Mouse (Mus musculus) neural tube, embryonic 11.5 days (tissue): ENCODE data around the gene Agpat4. TPM values are rescaled to one million over a fixed set of nuclear protein-coding genes. Genes with fewer than 3 reads are reported as not detected.

Source experiments
- ATAC-seq: fragments of 200-750 bp; cut with Nextera tagmentation; 2 replicates; pipeline ENCODE4 v1.8.0; 2017; ENCODE audit warnings: moderate number of reproducible peaks, mild to moderate bottlenecking, moderate TSS enrichment, moderate library complexity; ENCODE audit not compliant: insufficient read depth, low FRiP score, low TSS enrichment
- DNase-seq: peaks from one replicate; pipeline ENCODE4 v3.0.0-alpha.2; 2015; ENCODE audit warnings: low spot score
- H3K27ac ChIP-seq: fragments of 300-500 bp; sonication (generic); 2 replicates; pipeline ENCODE4 v1.5.1; 2014; ENCODE audit warnings: low read depth, mild to moderate bottlenecking, low read length
- H3K27me3 ChIP-seq: fragments of 300-500 bp; sonication (generic); 2 replicates; pipeline ENCODE4 v1.6.1; 2014; ENCODE audit warnings: mild to moderate bottlenecking, low read length, mixed read lengths; ENCODE audit not compliant: control insufficient read depth, insufficient read depth
- H3K36me3 ChIP-seq: fragments of 300-500 bp; sonication (generic); 2 replicates; pipeline ENCODE4 v1.6.1; 2014; ENCODE audit warnings: mild to moderate bottlenecking, low read length, moderate library complexity, mixed read lengths; ENCODE audit not compliant: control insufficient read depth, insufficient read depth
- H3K4me1 ChIP-seq: fragments of 300-500 bp; sonication (generic); 2 replicates; pipeline ENCODE4 v1.6.1; 2014; ENCODE audit warnings: low read length, mixed read lengths; ENCODE audit not compliant: control insufficient read depth, insufficient read depth
- H3K4me2 ChIP-seq: fragments of 300-500 bp; sonication (generic); 2 replicates; pipeline ENCODE4 v1.6.1; 2014; ENCODE audit warnings: low read depth, mild to moderate bottlenecking, moderate library complexity
- H3K4me3 ChIP-seq: fragments of 300-500 bp; sonication (generic); 2 replicates; pipeline ENCODE4 v1.5.1; 2014; ENCODE audit warnings: low read depth, low read length
- H3K9ac ChIP-seq: fragments of 300-500 bp; sonication (generic); 2 replicates; pipeline ENCODE4 v1.6.1; 2014; ENCODE audit warnings: mild to moderate bottlenecking, low read length
- H3K9me3 ChIP-seq: fragments of 300-500 bp; sonication (generic); 2 replicates; pipeline ENCODE4 v1.6.1; 2016; ENCODE audit warnings: low read length; ENCODE audit not compliant: control insufficient read depth
- WGBS: fragments of 180-500 bp; shearing (Covaris S2); extraction: QIAGEN DNeasy Blood & Tissue Kit; methylation state at CpG from one replicate; pipeline ENCODE4 v1.1.7; 2014; 5-methylcytosine and 5-hydroxymethylcytosine counted together
- polyA plus RNA-seq: library from polyadenylated mRNA; unstranded; fragments of >200 nt; fragmentation: Nextera tagmentation; extraction: Ambion mirVana; gene quantifications from 2 replicates; pipeline ENCODE4 v1.2.1, GENCODE M21; 2014

Gene Agpat4
- polyA plus RNA-seq, 1 experiment from 2014 or later, result 26.0 TPM

DNA sequence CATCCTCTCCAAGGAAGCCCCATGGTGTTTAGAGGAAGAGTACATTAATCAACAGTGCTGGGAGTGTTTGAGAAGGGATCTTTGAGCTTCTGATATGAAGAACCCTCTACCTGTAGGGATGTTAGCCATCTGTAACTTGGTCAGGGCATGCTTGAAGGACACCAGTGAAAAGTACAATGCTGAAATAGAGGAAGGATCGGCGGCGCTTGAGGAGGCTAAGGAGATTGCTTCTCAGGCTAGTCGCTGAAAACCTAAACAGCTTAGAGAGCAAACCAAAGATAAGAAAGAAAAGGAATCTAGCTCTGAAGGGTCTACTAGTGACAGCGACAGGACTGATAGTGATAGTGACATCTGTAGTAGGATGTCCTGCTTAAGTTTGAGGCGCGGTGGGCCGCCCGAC lies 132.1 kb downstream of the Agpat4 start:
- H3K4me2 ChIP-seq, result no peak overlapping the region
- no peak for ATAC-seq
- H3K27me3 ChIP-seq, result no peaks in the 10 kb centered on the region
- H3K9ac ChIP-seq, result no peak overlapping the region
- no peak overlapping the region for H3K4me3 ChIP-seq
- no peaks in the 10 kb centered on the region for H3K4me1 ChIP-seq
- H3K27ac ChIP-seq, result no peak overlapping the region
- 96% methylated on average over 9 of the region's 9 CpGs for WGBS
- H3K36me3 ChIP-seq, result peaks cover 31% of the 10 kb centered on the region
- H3K9me3 ChIP-seq, result peaks cover 3% of the 10 kb centered on the region; the same call in 1 of the 2 replicates
- no peak for DNase-seq

DNA sequence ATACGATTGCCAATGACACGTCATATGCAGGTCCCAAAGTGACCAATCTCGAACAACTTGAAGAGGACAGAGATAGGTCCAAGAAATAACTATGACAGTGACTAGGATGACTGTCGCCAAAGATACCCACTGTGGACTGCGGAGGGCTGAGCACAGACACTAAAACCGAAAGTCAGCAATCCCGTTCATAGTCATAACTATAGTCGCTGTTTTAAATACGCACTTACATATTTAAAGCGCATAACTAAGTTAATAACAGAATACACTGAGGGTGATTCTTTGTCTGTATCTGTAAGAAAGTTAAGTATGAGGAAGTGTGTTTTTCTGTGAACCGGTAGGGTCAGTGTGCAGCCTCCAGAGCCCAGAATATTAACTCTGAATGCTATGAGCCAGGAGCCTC lies 137.6 kb downstream of the Agpat4 start:
- Histone ChIP-seq H3K27ac (no peak overlapping the region), H3K9me3 (peaks cover 3% of the 10 kb centered on the region; the same call in 1 of the 2 replicates), H3K4me2 (no peak overlapping the region), H3K9ac (no peak overlapping the region), H3K27me3 (no peaks in the 10 kb centered on the region), H3K4me1 (no peaks in the 10 kb centered on the region), H3K4me3 (no peak overlapping the region), H3K36me3 (peaks cover 18% of the 10 kb centered on the region)
- no peak for ATAC-seq
- WGBS, result 97% methylated on average over 11 of the region's 11 CpGs
- no peak for DNase-seq

DNA sequence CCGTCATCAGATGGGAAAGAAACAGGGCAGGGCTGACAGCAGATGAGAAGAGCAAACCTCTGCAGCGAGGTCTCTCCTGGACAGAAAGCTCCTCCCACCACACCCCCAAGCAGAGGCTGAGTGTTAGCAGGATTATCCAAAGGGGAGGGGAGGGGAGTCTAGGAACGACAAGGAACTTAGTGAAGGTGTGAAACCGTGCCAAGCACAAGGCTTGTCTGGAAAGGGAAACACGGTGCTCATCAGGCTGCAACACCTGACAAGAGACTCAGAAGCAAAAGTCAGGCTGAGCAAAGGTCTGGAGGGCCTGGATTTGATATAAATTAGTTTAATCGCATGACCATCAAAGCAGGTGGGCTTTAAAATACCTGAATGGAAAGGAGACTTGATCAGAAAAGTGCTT lies 140.0 kb downstream of the Agpat4 start:
- Histone ChIP-seq H3K4me3 (no peak overlapping the region), H3K9me3 (no peaks in the 10 kb centered on the region), H3K4me2 (no peak overlapping the region), H3K4me1 (no peaks in the 10 kb centered on the region), H3K27me3 (no peaks in the 10 kb centered on the region), H3K9ac (no peak overlapping the region), H3K27ac (no peak overlapping the region), H3K36me3 (peaks cover 10% of the 10 kb centered on the region)
- WGBS, result 75% methylated on average over 6 of the region's 6 CpGs
- ATAC-seq, result no peak
- DNase-seq, result no peak

DNA sequence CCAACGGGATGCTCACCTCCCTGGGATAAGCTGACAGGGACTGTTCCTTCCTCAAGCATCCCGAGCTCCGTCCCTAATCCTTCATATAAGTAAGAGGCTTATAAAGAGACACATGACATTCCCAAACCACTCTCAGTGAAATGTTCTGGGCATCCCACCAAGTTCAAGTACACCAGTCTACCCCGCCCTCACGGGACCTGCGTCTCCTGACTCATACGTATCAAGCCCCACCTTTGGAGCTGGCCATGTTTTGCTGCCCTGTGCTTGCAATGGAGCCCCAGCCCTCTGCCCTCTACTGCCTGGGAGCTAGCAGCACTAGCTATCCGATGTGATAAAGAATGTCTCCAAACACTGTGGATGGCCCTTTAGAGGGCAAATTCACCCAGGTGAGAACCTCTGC lies 141.5 kb downstream of the Agpat4 start:
- no peaks in the 10 kb centered on the region for H3K27me3 ChIP-seq
- H3K36me3 ChIP-seq, result no peaks in the 10 kb centered on the region; the same call in none of the 2 replicates
- no peaks in the 10 kb centered on the region for H3K9me3 ChIP-seq
- H3K27ac ChIP-seq, result no peak overlapping the region
- H3K4me3 ChIP-seq, result no peak overlapping the region
- no peaks in the 10 kb centered on the region for H3K4me1 ChIP-seq
- H3K4me2 ChIP-seq, result no peak overlapping the region
- WGBS, result 97% methylated on average over 8 of the region's 8 CpGs
- H3K9ac ChIP-seq, result no peak overlapping the region
- ATAC-seq, result no peak
- DNase-seq, result no peak

DNA sequence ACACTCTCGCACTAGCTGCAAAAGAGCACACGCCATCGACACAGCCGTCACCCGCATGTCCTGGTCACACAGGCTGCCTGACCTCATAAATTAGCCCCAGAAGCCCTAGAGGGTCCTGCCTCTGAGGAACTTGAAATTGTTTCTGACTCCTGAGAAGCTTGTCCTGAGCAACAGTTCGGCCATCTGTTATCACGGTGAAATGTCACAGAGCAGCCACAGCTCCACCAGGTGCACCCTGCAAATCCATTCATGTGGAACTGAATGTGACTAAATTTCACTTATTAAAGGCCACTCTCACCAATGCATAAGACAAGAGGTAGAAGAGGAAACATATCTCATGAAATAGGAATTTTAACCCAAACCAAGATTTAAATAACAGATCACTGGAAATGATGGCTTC lies 142.9 kb downstream of the Agpat4 start:
- ATAC-seq, result no peak
- Histone ChIP-seq H3K36me3 (no peaks in the 10 kb centered on the region; the same call in none of the 2 replicates), H3K4me3 (no peak overlapping the region)

DNA sequence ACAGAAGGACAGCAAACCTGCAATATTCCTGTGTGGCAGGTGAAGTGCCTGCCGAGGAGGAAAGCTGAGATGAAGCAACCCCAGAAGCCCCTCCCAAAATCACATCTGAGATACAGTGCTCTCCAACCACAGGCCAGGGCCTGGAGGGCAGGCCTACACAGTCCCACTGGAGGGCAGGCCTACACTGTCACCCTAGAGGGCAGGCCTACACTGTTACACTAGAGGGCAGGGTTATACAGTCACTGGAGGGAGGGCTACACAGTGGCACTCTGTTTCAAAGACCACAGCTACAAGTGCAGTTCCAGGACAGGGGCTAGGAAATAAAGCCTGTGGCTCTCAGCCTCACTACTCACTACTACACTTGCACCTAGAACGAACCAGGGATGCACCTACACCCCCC lies 143.4 kb downstream of the Agpat4 start:
- Histone ChIP-seq H3K4me3 (no peak overlapping the region), H3K27me3 (no peaks in the 10 kb centered on the region), H3K4me2 (no peak overlapping the region), H3K4me1 (peaks cover 2% of the 10 kb centered on the region), H3K36me3 (no peaks in the 10 kb centered on the region; the same call in none of the 2 replicates), H3K27ac (no peak overlapping the region), H3K9me3 (no peaks in the 10 kb centered on the region), H3K9ac (no peak overlapping the region)
- no peak; the same call in 1 of the 2 replicates for ATAC-seq
- DNase-seq, result no peak
- WGBS, result 84% methylated on average over 2 of the region's 2 CpGs

More for the DNA sequence above, 142.9 kb downstream of the Agpat4 start:
- H3K27me3 ChIP-seq, result no peaks in the 10 kb centered on the region
- no peaks in the 10 kb centered on the region for H3K9me3 ChIP-seq
- no peak overlapping the region for H3K27ac ChIP-seq
- H3K9ac ChIP-seq, result no peak overlapping the region
- DNase-seq, result no peak
- peaks cover 2% of the 10 kb centered on the region; the same call in 1 of the 2 replicates for H3K4me1 ChIP-seq
- WGBS, result 88% methylated on average over 7 of the region's 7 CpGs
- no peak overlapping the region for H3K4me2 ChIP-seq

DNA sequence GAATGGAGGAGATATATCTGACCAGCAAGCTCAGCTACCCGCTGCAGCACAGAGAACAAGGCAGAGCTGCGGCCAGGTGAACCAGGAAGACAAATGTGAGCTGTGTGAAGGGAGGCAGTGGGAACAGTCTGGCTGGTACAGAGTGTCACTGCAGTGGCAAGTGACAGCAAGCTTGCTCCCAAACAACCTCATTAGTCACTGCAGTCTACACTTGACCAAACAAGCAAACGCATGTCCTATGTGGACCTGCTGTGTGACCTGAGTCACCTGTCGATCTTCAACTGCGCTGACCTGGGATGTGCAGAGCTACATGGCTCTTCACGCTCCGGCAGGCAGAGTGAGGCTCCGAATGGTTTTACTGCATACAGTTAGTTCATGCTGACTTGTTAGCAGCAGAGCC lies 144.3 kb downstream of the Agpat4 start:
- no peaks in the 10 kb centered on the region for H3K9me3 ChIP-seq
- 95% methylated on average over 8 of the region's 8 CpGs for WGBS
- no peak overlapping the region for H3K27ac ChIP-seq
- H3K4me3 ChIP-seq, result no peak overlapping the region
- ATAC-seq, result no peak
- no peak for DNase-seq
- H3K36me3 ChIP-seq, result no peaks in the 10 kb centered on the region; the same call in none of the 2 replicates
- no peak overlapping the region for H3K9ac ChIP-seq
- H3K4me1 ChIP-seq, result peaks cover 2% of the 10 kb centered on the region
- no peak overlapping the region for H3K4me2 ChIP-seq
- H3K27me3 ChIP-seq, result no peaks in the 10 kb centered on the region

DNA sequence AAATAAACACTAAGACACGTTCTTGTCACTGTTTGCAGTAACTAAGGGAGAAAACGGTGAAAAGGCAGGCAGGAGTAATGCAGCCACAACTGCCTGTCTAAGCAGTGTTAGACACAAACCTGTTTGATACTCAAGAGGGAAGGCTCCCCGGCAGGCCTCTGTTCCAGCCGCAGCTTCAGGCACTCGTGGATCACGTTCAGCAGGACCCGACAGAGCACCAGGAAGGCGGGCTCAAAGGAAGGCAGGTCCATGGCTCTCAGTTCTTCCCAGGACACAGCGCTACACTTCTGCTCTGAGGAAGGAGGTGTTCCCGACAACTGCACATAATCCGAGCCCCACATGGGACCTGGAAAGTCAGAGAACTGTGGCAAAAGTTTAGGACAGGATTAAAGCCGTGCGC lies 145.3 kb downstream of the Agpat4 start:
- H3K4me3 ChIP-seq, result no peak overlapping the region
- no peak overlapping the region for H3K9ac ChIP-seq
- 86% methylated on average over 13 of the region's 13 CpGs for WGBS
- H3K4me1 ChIP-seq, result peaks cover 2% of the 10 kb centered on the region
- no peak for ATAC-seq
- H3K9me3 ChIP-seq, result no peaks in the 10 kb centered on the region
- H3K4me2 ChIP-seq, result no peak overlapping the region
- no peak for DNase-seq
- no peaks in the 10 kb centered on the region for H3K27me3 ChIP-seq
- peaks cover 4% of the 10 kb centered on the region for H3K36me3 ChIP-seq
- H3K27ac ChIP-seq, result no peak overlapping the region

DNA sequence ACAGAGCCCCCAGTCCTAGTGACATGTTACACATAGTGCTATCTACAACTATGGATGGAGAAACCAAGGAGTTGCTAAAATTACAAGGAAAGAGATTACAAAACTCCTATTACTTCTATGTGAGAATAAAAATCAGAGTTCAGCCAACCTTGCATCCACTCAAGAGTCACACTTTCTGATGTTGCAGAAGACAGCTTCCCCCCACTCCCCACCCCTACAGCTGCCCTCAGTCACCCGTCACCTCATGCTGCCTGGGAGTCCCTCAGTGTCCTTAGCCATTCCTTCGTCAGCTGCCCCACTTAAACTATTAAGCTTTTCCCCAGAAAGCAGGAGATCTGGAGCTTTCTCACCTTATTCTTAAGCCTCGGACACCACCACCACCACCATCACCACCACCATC lies 145.8 kb downstream of the Agpat4 start:
- Histone ChIP-seq H3K27ac (no peak overlapping the region), H3K36me3 (peaks cover 4% of the 10 kb centered on the region), H3K27me3 (no peaks in the 10 kb centered on the region), H3K4me3 (no peak overlapping the region), H3K4me1 (peaks cover 2% of the 10 kb centered on the region), H3K9me3 (no peaks in the 10 kb centered on the region), H3K9ac (no peak overlapping the region), H3K4me2 (no peak overlapping the region)
- ATAC-seq (no peak), DNase-seq (no peak)
- WGBS, result 86% methylated on average over 3 of the region's 3 CpGs
